10 mouse cellular contexts compared by ENCODE assay signal in genomic region chr14:103065294-103066167, GRCm38 (mm10). TPM values are rescaled to one million over a fixed set of nuclear protein-coding genes. Genes with fewer than 3 reads are reported as not detected.
DNase-seq lines count a peak whose midpoint lies in the region; ATAC-seq and TF ChIP-seq lines count a peak whose summit lies in the region.
"Had no signal": no experiment of that assay in that cellular context is flagged by ENCODE, and none has a peak within 500 bp of the region (broad histone marks: within the 10 kb centered on the region; RNA-seq: fewer than 3 reads in every experiment).

No protein-coding gene starts in this region.

- no peaks in the 10 kb centered on the region for H3K36me3 ChIP-seq in forebrain, embryonic 10.5 days (replicated peaks)
- H3K36me3 ChIP-seq in forebrain, embryonic 16.5 days (ENCODE audit: control insufficient read depth, insufficient read depth): no peaks in the 10 kb centered on the region
- no peaks in the 10 kb centered on the region for H3K36me3 ChIP-seq in heart, embryonic 13.5 days
- no peaks in the 10 kb centered on the region for H3K36me3 ChIP-seq in lung, postnatal 0 days (ENCODE audit: insufficient read depth, low read length)
- H3K36me3 ChIP-seq: liver, embryonic 15.5 days had no signal

- peak; percentile 51 for DNase-seq in forebrain, embryonic 10.5 days (ENCODE audit: extremely low spot score, low spot score)
- peak; percentile 78 for DNase-seq in adrenal gland, adult 18-20 months (ENCODE audit: low spot score in 2 of 2)
- peak; percentile 68 for DNase-seq in embryo, embryonic 10 days (ENCODE audit: low spot score)
- peak; percentile 53 for DNase-seq in large intestine, adult 2 months (ENCODE audit: low read depth, low spot score)
- peak; percentile 62 for DNase-seq in lung, postnatal 0 days (ENCODE audit: low spot score)
- peak; percentile 75 for DNase-seq in right cerebral cortex, postnatal 4 days

- H3K9me3 ChIP-seq in forebrain, embryonic 10.5 days: no peaks in the 10 kb centered on the region
- no peaks in the 10 kb centered on the region for H3K9me3 ChIP-seq in forebrain, embryonic 16.5 days (ENCODE audit: control insufficient read depth, low read length)
- no peaks in the 10 kb centered on the region for H3K9me3 ChIP-seq in heart, embryonic 13.5 days
- no peaks in the 10 kb centered on the region for H3K9me3 ChIP-seq in lung, postnatal 0 days (ENCODE audit: low read length)
- H3K9me3 ChIP-seq: liver, embryonic 15.5 days had no signal

- ATAC-seq in forebrain, embryonic 16.5 days: no peak
- no peak for ATAC-seq in heart, embryonic 13.5 days (ENCODE audit: extremely low read depth, insufficient number of reproducible peaks, low FRiP score, low TSS enrichment)
- no peak for ATAC-seq in lung, postnatal 0 days

- no peak overlapping the region for H3K9ac ChIP-seq in forebrain, embryonic 16.5 days (replicated peaks; ENCODE audit: low read depth, low read length)
- peak overlapping the region; percentile 58; the same call in 1 of the 2 replicates for H3K9ac ChIP-seq in heart, embryonic 13.5 days
- H3K9ac ChIP-seq in lung, postnatal 0 days (replicated peaks; ENCODE audit: low read depth): no peak overlapping the region
- H3K9ac ChIP-seq: liver, embryonic 15.5 days had no signal

- 15% methylated on average over 10 of the region's 10 CpGs for WGBS in forebrain, embryonic 10.5 days
- 10% methylated on average over 10 of the region's 10 CpGs for WGBS in forebrain, embryonic 16.5 days
- WGBS in heart, embryonic 13.5 days: 11% methylated on average over 10 of the region's 10 CpGs
- WGBS in large intestine, adult 2 months: 4% methylated on average over 10 of the region's 10 CpGs
- 8% methylated on average over 10 of the region's 10 CpGs for WGBS in lung, postnatal 0 days

- H3K27ac ChIP-seq in forebrain, embryonic 10.5 days: no peak overlapping the region
- H3K27ac ChIP-seq in forebrain, embryonic 16.5 days (ENCODE audit: low read length): no peak overlapping the region
- H3K27ac ChIP-seq in heart, embryonic 13.5 days (replicated peaks): no peak overlapping the region
- H3K27ac ChIP-seq in lung, postnatal 0 days (ENCODE audit: low read length): peak overlapping the region; percentile 14; the same call in 1 of the 2 replicates
- H3K27ac ChIP-seq: liver, embryonic 15.5 days had no signal

- no peak for TF ChIP-seq EP300 in lung, postnatal 0 days (IDR thresholded peaks at IDR 0.05)

- no peaks in the 10 kb centered on the region for H3K27me3 ChIP-seq in forebrain, embryonic 10.5 days (ENCODE audit: poor library complexity, severe bottlenecking)
- H3K27me3 ChIP-seq in forebrain, embryonic 16.5 days (replicated peaks; ENCODE audit: control insufficient read depth, insufficient read depth, low read length): no peaks in the 10 kb centered on the region
- H3K27me3 ChIP-seq in heart, embryonic 13.5 days (replicated peaks): no peaks in the 10 kb centered on the region
- no peaks in the 10 kb centered on the region for H3K27me3 ChIP-seq in lung, postnatal 0 days (replicated peaks; ENCODE audit: insufficient read depth, low read length)
- H3K27me3 ChIP-seq: liver, embryonic 15.5 days had no signal

- no peak overlapping the region for H3K4me2 ChIP-seq in forebrain, embryonic 16.5 days (ENCODE audit: low read length)
- H3K4me2 ChIP-seq in heart, embryonic 13.5 days: peak overlapping the region; percentile 55
- 0 out of 2 replicates have a peak overlapping the region, but pooled peaks have one; percentile 17 for H3K4me2 ChIP-seq in lung, postnatal 0 days (replicated peaks; ENCODE audit: low read depth, low read length)
- H3K4me2 ChIP-seq: liver, embryonic 15.5 days had no signal

- peaks cover 11% of the 10 kb centered on the region for H3K4me1 ChIP-seq in forebrain, embryonic 10.5 days
- H3K4me1 ChIP-seq in forebrain, embryonic 16.5 days (replicated peaks; ENCODE audit: control insufficient read depth, insufficient read depth, low read length): peaks cover 9% of the 10 kb centered on the region
- H3K4me1 ChIP-seq in heart, embryonic 13.5 days: peaks cover 12% of the 10 kb centered on the region
- 0 out of 2 replicates have a peak, but pooled peaks cover 5% of the 10 kb centered on the region for H3K4me1 ChIP-seq in lung, postnatal 0 days (ENCODE audit: insufficient read depth, low read depth, low read length)

- peak; percentile 81 for TF ChIP-seq CTCF in lung, postnatal 0 days (IDR thresholded peaks at IDR 0.05)

- no peak overlapping the region for H3K4me3 ChIP-seq in forebrain, embryonic 10.5 days
- no peak overlapping the region for H3K4me3 ChIP-seq in forebrain, embryonic 16.5 days (replicated peaks; ENCODE audit: low read length)
- H3K4me3 ChIP-seq in heart, embryonic 13.5 days: no peak overlapping the region
- H3K4me3 ChIP-seq in lung, postnatal 0 days (ENCODE audit: low read depth, low read length): no peak overlapping the region
- H3K4me3 ChIP-seq: liver, embryonic 15.5 days had no signal

RNA-seq across cellular contexts. Expression of gene Cln5, which starts 4.5 kb away (rescaled TPM):
- polyA plus RNA-seq in forebrain, embryonic 10.5 days (2016; fragmentation: Nextera tagmentation; extraction: Ambion mirVana): 26.2 and 26.5 TPM in 2 replicates
- polyA plus RNA-seq in forebrain, embryonic 16.5 days (2015; fragmentation: Nextera tagmentation; extraction: Ambion mirVana): 9.4 TPM in 2 replicates
- total RNA-seq in adrenal gland, adult 18-20 months (2021): 10 to 100 TPM; 27.1 to 29.1 TPM
- 24.6 and 29.4 TPM in 2 replicates for polyA plus RNA-seq in heart, embryonic 13.5 days (2015; fragmentation: Nextera tagmentation; extraction: Ambion mirVana)
- polyA plus RNA-seq in large intestine, adult 2 months (2012; rRNA removed): 10.7 and 13.5 TPM in 2 replicates
- 37.7 and 41.9 TPM in 2 replicates for polyA plus RNA-seq in lung, postnatal 0 days (2015; fragmentation: Nextera tagmentation; extraction: Ambion mirVana)

RNA-seq across cellular contexts. Expression of gene Acod1, which starts 18.8 kb away (rescaled TPM):
- not detected in 2 replicates for polyA plus RNA-seq in forebrain, embryonic 10.5 days (2016; fragmentation: Nextera tagmentation; extraction: Ambion mirVana)
- polyA plus RNA-seq in forebrain, embryonic 16.5 days (2015; fragmentation: Nextera tagmentation; extraction: Ambion mirVana): not detected in 2 replicates
- not detected for total RNA-seq in adrenal gland, adult 18-20 months (2021)
- 0.13 TPM in 1 of 2 replicates, not detected in the other for polyA plus RNA-seq in heart, embryonic 13.5 days (2015; fragmentation: Nextera tagmentation; extraction: Ambion mirVana)
- polyA plus RNA-seq in large intestine, adult 2 months (2012; rRNA removed): 0.55 and 0.85 TPM in 2 replicates
- polyA plus RNA-seq in lung, postnatal 0 days (2015; fragmentation: Nextera tagmentation; extraction: Ambion mirVana): 0.11 and 0.43 TPM in 2 replicates
- polyA plus RNA-seq: C2C12 had no signal

RNA-seq across cellular contexts. Expression of gene Fbxl3, which starts 33.8 kb away (rescaled TPM):
- 13.8 TPM in 2 replicates for polyA plus RNA-seq in forebrain, embryonic 10.5 days (2016; fragmentation: Nextera tagmentation; extraction: Ambion mirVana)
- 26.5 and 31.0 TPM in 2 replicates for polyA plus RNA-seq in forebrain, embryonic 16.5 days (2015; fragmentation: Nextera tagmentation; extraction: Ambion mirVana)
- 10 to 100 TPM; 61.3 to 71.8 TPM for total RNA-seq in adrenal gland, adult 18-20 months (2021)
- 18.0 and 18.8 TPM in 2 replicates for polyA plus RNA-seq in heart, embryonic 13.5 days (2015; fragmentation: Nextera tagmentation; extraction: Ambion mirVana)
- polyA plus RNA-seq in large intestine, adult 2 months (2012; rRNA removed): 60.4 and 87.1 TPM in 2 replicates
- 31.6 and 35.4 TPM in 2 replicates for polyA plus RNA-seq in lung, postnatal 0 days (2015; fragmentation: Nextera tagmentation; extraction: Ambion mirVana)
